ENCODE assay signal across 8 mouse cellular contexts in genomic region chr10:95181553-95181952, GRCm38 (mm10).
DNase-seq lines count a peak whose midpoint lies in the region; ATAC-seq and TF ChIP-seq lines count a peak whose summit lies in the region.
"Had no signal": no experiment of that assay in that cellular context is flagged by ENCODE, and none has a peak within 500 bp of the region (broad histone marks: within the 10 kb centered on the region; RNA-seq: fewer than 3 reads in every experiment).

No protein-coding gene starts in this region.

- 0 out of 2 replicates have a peak overlapping the region, but pooled peaks have one; percentile 12 for H3K27ac ChIP-seq in liver, postnatal 0 days (ENCODE audit: low read depth)
- no peak overlapping the region for H3K27ac ChIP-seq in liver, embryonic 12.5 days

- H3K36me3 ChIP-seq in liver, postnatal 0 days (replicated peaks; ENCODE audit: insufficient read depth, low read length): no peaks in the 10 kb centered on the region
- no peaks in the 10 kb centered on the region for H3K36me3 ChIP-seq in liver, embryonic 12.5 days

- no peak for DNase-seq in liver, postnatal 0 days
- peak; percentile 91 for DNase-seq in brain, embryonic 14.5 days (ENCODE audit: low read depth)
- DNase-seq in gastrocnemius, postnatal 10 days: peak; percentile 25
- peak; percentile 65 for DNase-seq in retina, postnatal 1 day
- no peak for DNase-seq in urinary bladder, postnatal 4 days (ENCODE audit: low spot score in 2 of 2)
- no peak for DNase-seq in kidney, adult 8-10 months
- DNase-seq: adrenal gland, adult 2 months had no signal

- no peak overlapping the region for H3K9ac ChIP-seq in liver, postnatal 0 days (replicated peaks)
- H3K9ac ChIP-seq in liver, embryonic 12.5 days: no peak overlapping the region

- H3K27me3 ChIP-seq in liver, postnatal 0 days (ENCODE audit: insufficient read depth, low read length): no peaks in the 10 kb centered on the region
- H3K27me3 ChIP-seq in liver, embryonic 12.5 days (replicated peaks): no peaks in the 10 kb centered on the region

- TF ChIP-seq POLR2A in brain, embryonic 14.5 days (IDR thresholded peaks at IDR 0.05; ENCODE audit: borderline replicate concordance, extremely low read depth, insufficient read depth, insufficient read length, poor library complexity, severe bottlenecking): no peak

- no peak overlapping the region for H3K4me2 ChIP-seq in liver, postnatal 0 days (ENCODE audit: low read depth, low read length)
- no peak overlapping the region for H3K4me2 ChIP-seq in liver, embryonic 12.5 days

- ATAC-seq in liver, postnatal 0 days: no peak
- ATAC-seq in liver, embryonic 12.5 days: no peak

- no peak for TF ChIP-seq CTCF in liver, postnatal 0 days (IDR thresholded peaks at IDR 0.05; ENCODE audit: low read depth)
- TF ChIP-seq CTCF in brain, embryonic 14.5 days (IDR thresholded peaks at IDR 0.05; ENCODE audit: borderline replicate concordance, extremely low read depth, insufficient read depth, insufficient read length): no peak

- WGBS in liver, postnatal 0 days (ENCODE audit: insufficient replicate concordance): 39% methylated on average over 10 of the region's 10 CpGs
- 39% methylated on average over 10 of the region's 10 CpGs for WGBS in liver, embryonic 12.5 days (ENCODE audit: insufficient replicate concordance)

- H3K4me3 ChIP-seq in liver, postnatal 0 days (ENCODE audit: low read depth, low read length): no peak overlapping the region
- H3K4me3 ChIP-seq in liver, embryonic 12.5 days: no peak overlapping the region

- no peak for TF ChIP-seq EP300 in liver, postnatal 0 days (IDR thresholded peaks at IDR 0.05; ENCODE audit: low read depth)

- peaks cover 9% of the 10 kb centered on the region; the same call in 1 of the 2 replicates for H3K4me1 ChIP-seq in liver, postnatal 0 days (ENCODE audit: insufficient read depth)
- H3K4me1 ChIP-seq in liver, embryonic 12.5 days: peaks cover 14% of the 10 kb centered on the region

- no peaks in the 10 kb centered on the region; the same call in 1 of the 2 replicates for H3K9me3 ChIP-seq in liver, postnatal 0 days (ENCODE audit: low read length)
- H3K9me3 ChIP-seq in liver, embryonic 12.5 days (replicated peaks): 0 out of 2 replicates have a peak, but pooled peaks cover 4% of the 10 kb centered on the region

Comparison
In these comparisons a context has a peak if more than half of its experiments do, and no peak if none do; other contexts are left out.
1. DNase-seq: peak in brain, embryonic 14.5 days (single experiment), gastrocnemius, postnatal 10 days (single experiment) and retina, postnatal 1 day (single experiment); none in liver, postnatal 0 days (single experiment), urinary bladder, postnatal 4 days (0 of 2) and kidney, adult 8-10 months (0 of 2).